Mouse (Mus musculus): ENCODE measurements around the gene Gpam.
A peak's percentile ranks its signal among the peaks of the same experiment; 100 is the strongest.

The Gpam gene

DNA sequence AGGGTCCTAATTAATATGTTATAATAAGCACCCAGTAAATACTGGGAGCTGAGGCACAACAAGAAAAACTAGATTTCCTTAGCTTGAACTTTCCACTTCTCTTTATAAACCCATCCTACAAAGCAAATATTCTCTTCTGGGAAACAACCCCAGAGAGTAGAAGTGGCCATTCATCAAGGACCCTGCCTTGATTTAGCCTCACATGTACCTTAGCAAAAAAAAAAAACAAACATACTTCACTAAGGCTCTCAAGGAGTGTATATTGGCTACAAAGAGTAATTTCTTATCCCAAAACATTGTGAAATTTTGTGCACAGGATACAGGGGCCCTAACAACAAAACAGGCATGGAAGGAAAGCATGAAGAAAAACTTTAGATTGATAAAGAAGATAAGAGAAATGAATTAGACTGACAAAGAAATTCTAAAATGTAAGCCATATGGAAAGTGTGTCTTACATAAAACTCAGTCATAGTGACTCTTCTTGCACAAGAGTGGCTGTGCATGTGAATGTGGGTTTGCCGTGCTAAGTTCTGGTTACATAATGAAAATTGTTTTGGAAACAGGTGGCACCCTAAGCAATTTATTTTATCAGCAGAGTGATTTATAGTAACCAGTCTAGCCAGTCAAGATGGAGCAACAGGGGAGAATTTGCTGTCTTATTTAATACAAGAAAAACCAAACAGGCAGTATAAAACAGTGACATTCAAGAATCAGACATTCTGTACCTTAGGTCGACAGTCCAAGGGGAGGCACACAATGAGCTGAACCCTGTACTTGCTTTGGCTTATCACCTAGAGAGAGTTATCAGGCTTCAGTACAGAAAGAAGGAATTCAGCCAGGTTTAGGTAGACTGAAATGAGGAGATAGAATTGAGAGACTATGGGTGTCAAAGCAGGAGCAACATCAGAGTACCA is 26.6 kb downstream of the Gpam start:
- no peak for DNase-seq

DNA sequence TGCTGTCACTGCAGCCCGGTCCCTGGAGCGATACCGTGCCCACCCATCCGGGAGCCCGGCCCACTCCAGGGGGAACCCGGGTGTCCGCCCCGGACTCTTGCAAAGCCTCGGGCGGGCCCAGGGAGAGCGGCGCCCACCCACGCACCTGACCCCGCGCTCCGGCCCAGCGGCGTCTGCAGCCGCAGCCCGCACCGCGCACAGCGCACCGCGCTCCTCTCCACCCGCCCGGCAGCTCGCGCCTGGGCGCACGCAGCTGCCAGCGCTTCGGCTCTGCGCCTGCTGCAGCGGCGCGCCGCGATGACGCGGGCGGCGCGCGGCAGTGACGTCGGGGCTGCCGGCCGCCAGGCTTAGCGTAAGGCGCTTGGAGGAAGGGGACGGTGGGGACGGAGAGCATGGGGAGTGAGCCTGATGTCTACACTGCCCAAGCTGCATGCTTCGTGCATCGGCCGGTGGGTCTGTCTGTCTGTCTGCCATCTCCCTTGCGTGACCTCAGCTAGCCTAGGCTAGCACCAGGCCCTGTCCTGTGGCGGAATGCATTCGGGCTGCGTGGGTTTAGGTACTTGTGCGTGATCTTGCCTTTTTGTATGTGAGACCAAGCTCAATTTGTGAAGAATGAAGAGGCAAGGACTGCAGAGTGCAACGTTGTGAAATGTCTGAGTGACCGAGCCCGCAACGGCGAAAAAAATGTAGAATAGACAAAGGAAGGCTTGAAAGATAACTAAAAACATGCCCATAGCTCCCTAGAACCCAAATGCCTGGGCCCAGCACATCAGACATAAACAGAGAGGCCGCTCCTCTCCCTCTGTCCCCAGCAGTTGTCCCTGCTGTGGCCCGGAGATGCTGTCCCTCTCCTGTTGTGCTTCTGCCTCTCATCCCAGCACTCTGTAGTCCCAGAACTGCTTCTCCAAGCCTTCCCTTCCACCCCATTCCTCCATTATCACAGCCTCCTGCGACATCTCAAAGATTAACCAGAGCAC is 27.6 kb downstream of the Gpam start:
- peak; percentile 80 for DNase-seq

DNA sequence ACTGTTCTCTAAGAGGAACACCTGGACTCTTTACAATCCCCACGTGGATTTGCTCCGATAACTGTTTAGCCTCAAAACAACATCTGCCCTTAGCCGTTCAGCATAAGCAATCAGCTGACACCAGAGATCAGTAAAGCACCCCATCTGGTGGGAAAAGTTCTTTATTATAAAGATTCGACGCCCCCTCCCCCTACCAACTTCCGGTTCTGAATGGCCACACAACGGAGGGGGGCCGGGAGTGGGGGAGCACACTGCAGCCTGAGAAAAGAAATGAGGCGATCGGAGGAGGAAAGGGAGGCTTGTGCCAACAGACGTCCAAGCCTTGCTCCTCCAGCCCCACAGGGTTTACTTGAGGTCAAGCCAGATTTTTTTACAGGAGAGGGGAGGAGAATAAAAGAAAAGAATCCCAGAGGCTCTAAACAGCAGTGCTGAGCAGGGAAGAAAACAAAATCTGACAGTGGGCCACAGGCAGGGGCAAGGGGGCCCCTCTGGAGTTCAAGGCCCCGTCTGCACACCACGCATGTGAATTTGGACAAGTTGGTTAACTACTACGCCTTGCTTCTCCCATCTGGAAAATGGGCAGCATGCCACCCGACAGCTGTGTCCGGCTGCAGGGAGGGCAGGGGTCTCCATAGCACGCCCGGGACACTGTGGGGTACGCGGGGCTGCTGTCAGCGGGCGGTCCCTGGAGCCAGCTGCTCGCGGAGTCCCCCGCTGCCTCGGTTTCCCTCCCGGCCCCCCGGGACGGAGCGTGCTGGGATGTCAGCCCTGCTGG is 28.4 kb downstream of the Gpam start:
- DNase-seq: peak; percentile 23

DNA sequence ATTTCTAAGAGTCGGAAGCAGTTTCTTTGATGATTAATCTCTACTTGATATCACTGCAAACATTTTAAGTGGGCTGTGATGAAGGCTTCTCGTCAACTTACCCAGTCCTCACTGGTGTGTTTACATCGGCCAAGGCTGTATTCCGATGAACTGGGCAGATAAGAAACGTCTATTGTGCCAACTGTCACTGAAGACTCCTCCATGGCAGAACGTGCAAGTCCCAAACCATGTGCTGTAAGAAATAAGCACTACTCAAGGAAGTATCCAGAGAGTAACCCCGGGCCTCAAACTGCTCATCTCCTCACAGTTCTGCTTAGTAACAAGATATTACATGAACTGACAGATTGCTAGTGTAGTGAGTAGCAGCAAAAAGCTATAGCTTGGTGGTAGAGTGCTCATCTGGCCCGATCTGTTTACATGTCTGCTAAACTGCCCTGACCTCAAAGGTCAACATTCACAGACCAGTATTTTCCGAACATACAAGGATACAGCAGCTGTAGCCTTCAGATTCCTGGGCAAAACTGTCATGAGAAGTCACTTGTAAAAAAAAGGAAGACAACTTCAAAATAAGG is 29.6 kb downstream of the Gpam start:
- DNase-seq: no peak

DNA sequence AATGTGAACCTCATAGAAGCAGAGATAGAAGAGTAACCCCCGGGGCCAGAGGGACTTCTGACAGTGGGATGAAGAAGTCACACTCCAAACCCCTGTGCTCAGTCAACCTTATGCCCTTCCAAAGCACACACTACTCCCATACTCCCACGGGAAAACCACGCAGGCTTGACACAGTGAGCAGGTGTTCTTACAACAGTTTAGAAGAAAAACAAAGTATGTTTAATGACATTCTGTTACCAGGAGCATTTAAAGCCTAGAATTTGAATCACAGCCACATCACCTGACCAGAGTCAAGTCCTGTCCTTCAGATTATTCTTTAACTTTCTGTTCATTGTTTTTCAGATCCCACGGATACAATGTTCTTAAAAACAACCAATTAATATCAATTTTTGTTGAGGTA is 30.4 kb downstream of the Gpam start:
- no peak for DNase-seq

DNA sequence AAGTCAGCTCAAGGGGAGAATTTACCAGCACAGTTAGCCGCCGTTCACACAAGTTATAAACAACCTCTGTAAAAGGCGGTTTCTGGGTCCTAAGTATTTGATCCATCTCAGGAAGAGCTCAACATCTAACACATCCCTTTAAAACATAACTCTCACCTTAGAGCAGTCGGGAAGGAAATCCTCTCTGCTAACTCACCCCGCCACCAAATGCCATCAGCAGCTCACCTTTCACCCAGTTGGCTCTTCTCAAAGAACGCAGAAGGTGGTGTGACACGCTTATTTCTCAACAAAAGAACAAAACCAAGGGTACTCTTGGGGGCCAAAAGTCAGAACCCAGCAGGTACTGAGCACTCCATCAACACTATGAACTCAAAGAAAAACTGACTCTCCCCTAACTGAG is 31.5 kb downstream of the Gpam start:
- DNase-seq: no peak

DNA sequence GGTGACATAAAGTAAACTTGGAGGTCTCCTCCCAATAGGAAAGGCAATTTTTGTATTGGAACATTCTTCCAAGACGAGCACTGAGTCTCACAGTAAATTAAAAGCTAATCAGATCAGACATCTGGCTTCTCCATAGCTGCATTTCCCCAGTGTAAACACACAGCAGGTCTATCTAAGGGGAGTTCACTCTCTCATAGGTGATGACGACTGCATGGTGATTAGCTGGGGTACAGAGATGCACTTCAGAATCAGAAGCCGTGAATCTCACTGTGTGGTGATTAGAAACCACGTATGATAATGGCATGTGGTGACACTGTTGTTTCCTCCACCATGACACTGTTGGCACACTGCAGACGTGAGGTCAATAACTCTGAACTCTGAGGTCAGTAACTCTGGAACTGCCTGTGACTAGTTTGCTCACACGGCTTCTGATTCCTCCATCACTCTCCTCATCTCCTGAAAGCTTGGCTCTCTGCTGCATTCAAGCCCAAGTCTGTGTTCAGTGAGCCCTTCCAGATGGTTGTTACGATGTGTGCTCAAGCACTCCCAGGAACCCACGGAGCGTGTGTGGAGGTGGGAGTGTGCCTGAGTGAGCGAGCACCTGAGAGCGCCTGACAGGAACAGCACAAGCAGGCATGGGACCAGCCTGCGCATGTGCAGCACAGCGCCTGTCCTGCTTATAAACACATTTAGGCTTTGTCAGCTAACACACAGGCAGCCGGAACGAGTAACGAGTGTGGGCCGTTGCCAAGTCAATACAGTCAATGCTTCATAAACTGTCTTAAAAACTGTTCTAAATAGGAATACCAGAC is 35.2 kb downstream of the Gpam start:
- no peak for DNase-seq

DNA sequence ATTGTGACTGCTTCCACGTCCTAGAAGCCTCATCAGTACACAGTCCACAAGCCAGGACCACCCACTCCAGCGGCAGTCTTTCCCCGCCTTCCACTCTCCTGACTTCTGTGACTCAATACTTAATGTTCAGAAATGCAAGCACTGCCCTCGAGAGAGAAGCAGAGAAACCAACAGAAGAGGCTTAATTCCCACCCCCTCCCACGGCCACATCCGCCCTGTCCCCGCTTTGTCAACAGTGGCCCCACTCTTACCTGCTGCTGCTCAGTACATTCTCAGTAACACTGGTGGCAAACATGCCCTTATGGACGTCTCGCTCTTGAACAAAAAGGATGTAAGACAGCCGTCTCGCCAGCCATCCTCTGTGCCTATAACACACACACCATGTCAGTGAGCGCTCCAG is 36.2 kb downstream of the Gpam start:
- DNase-seq: no peak

DNA sequence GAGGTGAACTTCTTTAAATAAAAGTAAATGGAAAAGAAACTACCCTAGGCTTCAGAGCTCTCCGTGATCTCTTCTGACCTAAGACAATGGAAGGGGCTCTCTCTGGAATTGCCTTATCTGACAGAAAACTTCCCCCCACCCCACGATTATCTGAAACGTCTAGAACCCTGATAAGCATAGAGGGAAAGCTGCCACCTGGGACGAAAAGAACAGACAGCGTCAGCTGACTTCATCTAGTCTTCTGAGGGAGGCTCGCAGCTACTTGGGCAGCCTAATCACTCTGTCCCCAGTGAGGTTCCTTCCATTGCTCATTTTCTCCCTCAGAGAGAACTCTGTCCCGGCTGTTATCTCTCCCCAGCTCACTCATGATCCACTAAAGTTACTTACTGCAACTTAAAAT is 36.9 kb downstream of the Gpam start:
- no peak for DNase-seq

DNA sequence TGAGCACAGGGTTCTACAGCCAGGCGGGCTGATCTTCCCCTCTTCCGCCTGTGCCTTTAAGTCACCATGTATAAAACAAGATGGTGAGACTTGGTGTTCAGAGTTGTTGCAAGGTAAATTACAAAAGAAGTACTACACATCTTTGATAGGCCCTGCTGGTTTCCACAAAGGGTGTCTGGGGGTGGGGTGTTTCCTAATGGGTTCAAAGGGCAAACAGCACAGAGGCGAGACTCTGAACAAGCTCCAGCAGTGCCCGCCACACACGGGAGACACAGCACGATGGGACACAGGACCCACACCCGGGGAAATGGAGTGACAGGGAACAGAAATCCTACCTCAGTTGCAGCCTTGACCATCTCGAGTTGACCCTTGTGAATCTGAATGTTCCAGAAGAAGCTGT is 39.3 kb downstream of the Gpam start:
- no peak for DNase-seq

DNA sequence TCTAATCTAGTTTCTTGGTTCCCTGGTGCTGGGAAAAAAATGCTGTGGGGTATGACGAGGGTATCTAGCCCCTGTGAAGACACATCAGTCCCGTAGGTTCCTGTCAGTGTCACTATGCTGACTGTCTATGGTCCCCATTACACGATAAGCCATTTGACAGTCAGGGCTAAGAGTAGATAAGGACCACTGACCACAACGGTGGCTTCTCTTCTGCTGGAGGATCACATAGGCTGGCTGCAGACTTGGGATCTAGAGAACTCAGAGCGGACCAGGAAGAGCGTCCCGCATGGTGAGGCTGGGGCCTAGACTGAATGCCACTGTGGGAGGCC is 41.2 kb downstream of the Gpam start:
- no peak for DNase-seq

DNA sequence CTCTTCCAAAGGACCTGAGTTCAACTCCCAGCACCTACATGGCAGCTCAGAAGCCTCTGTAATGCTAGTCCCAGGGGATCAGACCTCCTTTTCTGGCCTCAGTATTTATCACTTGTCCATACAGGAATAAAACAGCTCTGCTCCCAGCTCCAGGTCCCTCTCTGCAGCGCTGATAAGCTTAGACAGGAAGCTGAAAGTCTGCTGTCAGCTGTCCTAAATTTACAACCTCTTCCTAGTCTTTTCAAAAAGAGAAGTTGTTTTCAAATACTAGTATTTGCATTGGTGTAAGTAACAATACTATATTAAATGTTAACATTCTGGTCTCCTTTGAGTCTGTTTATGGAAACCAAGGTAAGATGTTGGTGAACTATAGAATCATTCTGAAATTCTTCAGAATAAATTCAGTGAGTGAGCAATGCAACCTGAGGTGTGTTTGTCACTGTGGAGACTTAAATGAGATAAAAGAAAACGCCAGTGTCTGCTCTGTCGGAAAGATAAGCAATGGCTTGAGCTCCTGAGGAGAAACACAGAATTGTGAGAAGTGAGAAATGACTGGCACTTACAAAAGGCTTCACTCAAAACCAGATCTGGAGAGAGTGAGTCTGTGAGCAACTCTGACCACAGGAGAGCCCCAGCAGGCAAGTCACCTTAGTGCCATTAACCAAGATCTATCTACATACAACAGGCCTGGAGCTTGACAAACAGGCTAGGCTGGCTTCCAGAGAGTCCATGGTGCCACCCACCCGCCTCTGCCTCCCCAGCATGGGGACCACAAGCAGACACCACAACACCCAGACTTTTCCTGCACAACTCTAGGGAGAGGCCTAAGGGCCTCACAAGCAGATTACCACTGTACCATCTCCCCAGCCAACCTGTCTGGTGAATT is 41.8 kb downstream of the Gpam start:
- no peak for DNase-seq

DNA sequence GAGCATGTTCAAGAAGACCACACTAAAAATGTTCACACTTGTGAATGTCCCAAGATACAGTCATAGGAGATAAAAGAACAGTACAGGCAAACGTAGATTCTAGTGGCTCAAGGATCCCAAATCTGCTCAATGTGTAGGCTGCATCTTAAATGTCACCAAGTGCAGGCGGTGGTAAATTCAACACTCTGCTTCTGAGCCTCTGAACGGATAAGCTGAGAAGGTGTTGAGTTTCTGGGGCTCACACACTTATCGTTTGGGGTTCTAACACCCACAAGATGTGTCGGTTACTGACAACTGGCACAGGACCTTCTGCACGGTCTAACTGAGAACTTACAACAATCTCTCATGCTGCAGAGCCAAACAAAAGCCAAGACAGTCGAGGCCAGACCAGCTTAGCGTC is 50.2 kb downstream of the Gpam start:
- DNase-seq: no peak

DNA sequence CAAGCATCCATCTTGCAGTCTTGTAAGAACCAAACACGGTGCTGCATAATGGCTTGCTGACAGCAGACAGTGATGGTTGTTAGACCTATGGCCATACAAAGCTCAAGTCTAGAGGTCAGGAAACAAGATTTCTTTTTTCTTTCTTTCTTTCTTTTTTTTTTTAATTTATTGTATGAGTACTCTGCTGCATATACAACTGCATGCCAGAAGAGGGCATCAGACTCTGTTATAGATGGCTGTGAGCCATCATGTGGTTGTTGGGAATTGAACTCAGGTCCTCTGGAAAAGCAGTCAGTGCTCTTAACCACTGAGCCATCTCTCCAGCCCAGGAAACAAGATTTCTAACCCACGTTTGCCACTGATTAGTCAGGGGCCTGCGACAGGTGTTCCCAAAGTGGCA is 54.0 kb downstream of the Gpam start:
- no peak for DNase-seq

DNA sequence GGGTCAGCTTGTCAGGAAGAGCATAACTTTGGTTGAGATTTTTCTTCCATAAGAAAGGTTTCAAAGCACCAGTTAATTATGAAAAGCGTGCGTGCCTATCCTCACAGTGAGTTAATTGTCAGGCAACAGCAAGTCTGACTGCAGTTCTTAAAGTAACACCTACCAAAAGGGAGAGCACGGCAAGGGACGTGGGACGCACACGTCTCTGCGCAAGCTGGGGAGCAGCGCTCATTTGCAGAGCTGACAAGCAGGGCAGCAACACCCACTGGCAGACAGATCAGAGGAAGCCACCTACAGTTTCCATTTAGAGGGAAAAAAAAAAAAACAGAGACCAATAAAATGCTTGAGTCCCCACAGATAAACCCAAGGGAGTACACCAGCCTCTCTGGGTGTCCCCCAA is 58.0 kb downstream of the Gpam start:
- no peak for DNase-seq

DNA sequence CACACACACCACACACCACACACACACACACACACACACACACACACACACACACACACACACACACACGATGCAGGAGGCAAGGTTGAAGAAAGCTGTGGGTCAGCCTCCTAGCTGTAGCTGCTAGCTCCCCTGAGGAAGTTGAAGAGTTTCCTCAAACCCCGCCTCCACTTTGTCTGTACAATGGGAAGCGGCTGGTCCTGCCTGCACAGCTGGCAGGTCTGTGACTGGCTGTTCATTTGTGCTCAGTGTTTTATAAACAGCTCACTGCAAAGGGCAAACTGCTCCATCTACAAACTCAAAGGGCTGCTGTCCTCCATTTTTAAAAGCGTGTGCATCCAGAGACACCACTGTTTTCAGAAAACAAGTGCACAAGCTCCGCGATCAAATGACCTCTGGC is 63.8 kb downstream of the Gpam start:
- no peak for DNase-seq

DNA sequence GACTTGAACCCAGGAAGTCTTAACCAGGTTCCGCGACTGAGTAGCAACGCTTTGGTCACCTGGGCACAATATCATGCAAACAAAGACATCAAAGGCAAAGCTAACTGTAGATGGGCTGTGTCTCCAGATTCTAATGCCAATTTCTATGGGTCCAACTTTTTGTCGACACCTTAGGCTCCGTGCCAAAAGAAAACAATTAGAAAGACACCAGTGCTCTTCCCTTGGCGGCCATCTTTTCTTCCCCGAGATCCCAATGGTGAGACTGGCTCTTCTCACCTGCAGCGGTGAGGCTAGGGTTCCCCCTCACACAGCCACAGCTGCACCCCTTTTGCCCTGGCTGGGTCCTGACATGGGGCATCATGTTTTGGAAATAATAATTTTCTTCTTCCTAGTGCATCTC is 64.5 kb downstream of the Gpam start:
- DNase-seq: no peak

DNA sequence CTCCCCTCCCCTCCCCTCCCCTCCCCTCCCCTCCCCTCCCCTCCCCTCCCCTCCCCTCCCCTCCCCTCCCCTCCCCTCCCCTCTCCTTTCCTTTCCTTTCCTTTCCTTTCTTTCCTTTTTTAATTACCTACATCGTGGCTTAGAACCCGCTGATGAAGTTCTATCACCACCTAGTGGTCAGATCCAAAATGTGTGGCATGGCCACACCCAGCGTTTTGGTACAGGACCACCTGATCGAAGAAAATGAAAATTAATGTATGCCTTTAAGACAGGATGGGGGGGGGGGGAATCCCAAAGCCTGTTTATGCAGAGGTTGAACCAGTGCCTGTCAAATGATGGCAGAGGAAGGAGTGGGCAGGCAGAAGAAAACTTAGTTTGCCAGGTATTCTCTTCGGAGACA is 65.1 kb downstream of the Gpam start:
- DNase-seq: no peak

DNA sequence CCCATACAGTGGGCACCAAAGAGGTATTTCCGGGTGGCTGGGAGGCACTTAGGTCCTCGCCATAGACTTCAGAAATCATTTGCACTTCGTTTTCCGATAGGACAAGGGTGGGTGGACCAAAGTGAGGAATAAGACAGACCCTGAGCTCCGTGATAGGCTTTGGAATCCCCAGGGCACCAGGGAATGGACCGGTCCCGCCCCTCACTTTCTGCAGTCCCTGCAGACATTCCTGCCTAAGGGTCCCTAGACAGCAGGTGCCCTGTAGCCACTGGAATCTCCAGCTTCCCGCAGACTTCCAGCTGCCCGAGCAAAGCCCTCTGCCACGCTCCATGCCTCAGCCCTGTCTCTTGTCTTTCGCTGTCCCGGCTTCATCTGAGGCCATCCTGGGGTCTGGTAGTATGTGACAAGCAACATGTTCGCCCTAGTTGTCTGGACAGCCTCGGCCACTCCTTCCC is 65.6 kb downstream of the Gpam start:
- DNase-seq: no peak

DNA sequence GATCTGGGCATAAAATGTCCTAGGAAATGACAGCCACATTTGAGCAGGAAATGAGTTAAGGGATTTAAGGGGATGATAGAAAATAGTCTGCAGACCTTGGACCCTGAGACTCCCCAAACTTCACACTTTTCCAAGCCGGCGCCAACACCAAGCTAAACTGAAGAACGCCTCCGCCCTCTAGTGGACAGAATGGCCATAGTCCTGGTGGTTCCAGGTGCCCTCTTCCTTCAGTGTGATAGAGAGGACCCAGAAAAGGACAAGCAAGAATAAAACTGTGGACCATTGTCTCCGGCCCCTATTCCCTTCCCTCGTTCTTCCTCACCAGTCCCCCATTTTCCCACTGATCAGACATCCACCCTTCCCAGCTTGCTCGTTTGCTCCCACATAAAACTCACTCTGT is 66.1 kb downstream of the Gpam start:
- peak; percentile 50 for DNase-seq

DNA sequence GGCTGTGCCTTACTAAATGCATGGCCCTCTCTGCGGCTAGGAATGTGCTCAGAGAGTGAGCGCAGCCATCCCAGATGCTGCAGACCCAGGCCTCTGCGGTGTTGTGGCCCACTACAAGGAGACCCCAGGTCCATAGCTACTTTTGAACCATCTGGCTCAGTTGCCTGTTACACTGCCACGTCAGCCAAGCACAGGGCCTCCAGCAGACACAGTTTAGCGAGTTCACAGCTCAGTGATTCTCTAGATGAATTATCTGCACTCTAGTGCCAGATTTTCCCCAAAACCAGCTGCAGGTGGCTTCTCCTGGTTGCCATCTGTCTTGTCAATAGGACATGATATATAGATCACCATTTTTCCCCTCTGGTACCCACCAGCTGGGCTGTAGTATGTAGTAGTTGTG is 69.6 kb downstream of the Gpam start:
- no peak for DNase-seq
